ENCODE assay signal across 8 mouse cellular contexts in genomic region chr7:81654946-81655718, GRCm38 (mm10). TPM values are rescaled to one million over a fixed set of nuclear protein-coding genes. Genes with fewer than 3 reads are reported as not detected.
DNase-seq lines count a peak whose midpoint lies in the region; ATAC-seq lines count a peak whose summit lies in the region.

No protein-coding gene starts in this region.

- H3K4me3 ChIP-seq in midbrain, embryonic 14.5 days (replicated peaks; ENCODE audit: low read depth, low read length), result no peak overlapping the region
- H3K4me3 ChIP-seq in midbrain, embryonic 13.5 days (replicated peaks), result no peak overlapping the region
- H3K4me3 ChIP-seq in heart, embryonic 15.5 days, result no peak overlapping the region

- H3K27me3 ChIP-seq in midbrain, embryonic 14.5 days (ENCODE audit: control insufficient read depth, insufficient read depth, low read length), result no peaks in the 10 kb centered on the region
- H3K27me3 ChIP-seq in midbrain, embryonic 13.5 days, result no peaks in the 10 kb centered on the region
- H3K27me3 ChIP-seq in heart, embryonic 15.5 days, result no peaks in the 10 kb centered on the region

- WGBS in midbrain, embryonic 14.5 days, result 61% methylated on average over 9 of the region's 9 CpGs
- WGBS in midbrain, embryonic 13.5 days, result 51% methylated on average over 9 of the region's 9 CpGs
- 57% methylated on average over 9 of the region's 9 CpGs for WGBS in heart, embryonic 15.5 days

- no peak overlapping the region; the same call in 1 of the 2 replicates for H3K27ac ChIP-seq in midbrain, embryonic 14.5 days (replicated peaks; ENCODE audit: low read depth, low read length)
- no peak overlapping the region for H3K27ac ChIP-seq in midbrain, embryonic 13.5 days
- H3K27ac ChIP-seq in heart, embryonic 15.5 days, result peak overlapping the region; percentile 45

- peak; percentile 53 for DNase-seq in midbrain, embryonic 14.5 days
- peak; percentile 44 to 86 for DNase-seq in cerebellum, postnatal 4 days (ENCODE audit: low spot score in 2 of 2)
- DNase-seq in lung, postnatal 36 days, result peak; percentile 39
- no peak for DNase-seq in ovary, postnatal 36 days (ENCODE audit: low spot score)
- no peak for DNase-seq in spleen, adult 18-20 months
- no peak for DNase-seq in right cerebral cortex, postnatal 4 days

- H3K36me3 ChIP-seq in midbrain, embryonic 14.5 days (ENCODE audit: control insufficient read depth, insufficient read depth, low read length), result no peaks in the 10 kb centered on the region
- no peaks in the 10 kb centered on the region for H3K36me3 ChIP-seq in midbrain, embryonic 13.5 days
- H3K36me3 ChIP-seq in heart, embryonic 15.5 days, result no peaks in the 10 kb centered on the region

- no peak overlapping the region for H3K4me2 ChIP-seq in midbrain, embryonic 14.5 days (ENCODE audit: low read length)
- H3K4me2 ChIP-seq in midbrain, embryonic 13.5 days (replicated peaks), result no peak overlapping the region
- H3K4me2 ChIP-seq in heart, embryonic 15.5 days, result no peak overlapping the region

- H3K9me3 ChIP-seq in midbrain, embryonic 14.5 days (ENCODE audit: control insufficient read depth, low read length), result no peaks in the 10 kb centered on the region
- no peaks in the 10 kb centered on the region for H3K9me3 ChIP-seq in midbrain, embryonic 13.5 days
- H3K9me3 ChIP-seq in heart, embryonic 15.5 days (replicated peaks), result no peaks in the 10 kb centered on the region

- H3K4me1 ChIP-seq in midbrain, embryonic 14.5 days (ENCODE audit: control insufficient read depth, insufficient read depth, low read length), result peaks cover 53% of the 10 kb centered on the region
- H3K4me1 ChIP-seq in midbrain, embryonic 13.5 days (replicated peaks), result peaks cover 58% of the 10 kb centered on the region
- peaks cover 45% of the 10 kb centered on the region for H3K4me1 ChIP-seq in heart, embryonic 15.5 days (replicated peaks)

- no peak overlapping the region for H3K9ac ChIP-seq in midbrain, embryonic 14.5 days (replicated peaks; ENCODE audit: low read length)
- no peak overlapping the region for H3K9ac ChIP-seq in midbrain, embryonic 13.5 days (replicated peaks)
- H3K9ac ChIP-seq in heart, embryonic 15.5 days, result no peak overlapping the region

- ATAC-seq in midbrain, embryonic 14.5 days (ENCODE audit: low FRiP score, low TSS enrichment), result no peak
- ATAC-seq in midbrain, embryonic 13.5 days, result no peak
- no peak for ATAC-seq in heart, embryonic 15.5 days (replicated peaks; ENCODE audit: insufficient number of reproducible peaks, insufficient read depth, low FRiP score, low read depth)

RNA-seq across cellular contexts. Expression of gene Homer2, which starts 52.2 kb away (rescaled TPM):
- 19.1 and 21.7 TPM in 2 replicates for polyA plus RNA-seq in midbrain, embryonic 14.5 days (2014; fragmentation: Nextera tagmentation; extraction: Ambion mirVana)
- polyA plus RNA-seq in midbrain, embryonic 13.5 days (2015; fragmentation: Nextera tagmentation; extraction: Ambion mirVana), result 15.4 and 16.4 TPM in 2 replicates
- polyA plus RNA-seq in heart, embryonic 15.5 days (2015; fragmentation: Nextera tagmentation; extraction: Ambion mirVana), result 59.5 and 63.4 TPM in 2 replicates

Comparison
In these comparisons a context has a peak if more than half of its experiments do, and no peak if none do; other contexts are left out.
1. DNase-seq: peak in midbrain, embryonic 14.5 days (single experiment), cerebellum, postnatal 4 days (2 of 2) and lung, postnatal 36 days (single experiment); none in ovary, postnatal 36 days (single experiment), spleen, adult 18-20 months (0 of 2) and right cerebral cortex, postnatal 4 days (single experiment).